Comparison of ENCODE assay signal across 16 mouse cellular contexts in genomic region chr1:138039201-138039600, GRCm38 (mm10).
DNase-seq lines count a peak whose midpoint lies in the region; ATAC-seq and TF ChIP-seq lines count a peak whose summit lies in the region.
"Had no signal": no experiment of that assay in that cellular context is flagged by ENCODE, and none has a peak within 500 bp of the region (broad histone marks: within the 10 kb centered on the region; RNA-seq: fewer than 3 reads in every experiment).

No protein-coding gene starts in this region.

- in situ Hi-C loops in CH12.LX (cut with MboI; ENCODE audit: low pct_ligation_motif_present, low pct_unique_long_range_greater_than_20kb, low sequenced_read_pairs), result loop anchor here (25.0 kb wide), 1 partner anchor 302 kb away; no protein-coding TSS in a partner anchor

- H3K9me3 ChIP-seq in intestine, embryonic 15.5 days, result no peaks in the 10 kb centered on the region
- no peaks in the 10 kb centered on the region for H3K9me3 ChIP-seq in intestine, postnatal 0 days (ENCODE audit: control insufficient read depth)
- peaks cover 2% of the 10 kb centered on the region for H3K9me3 ChIP-seq in CH12.LX (replicated peaks; ENCODE audit: low read length)
- no peaks in the 10 kb centered on the region for H3K9me3 ChIP-seq in forebrain, postnatal 0 days (ENCODE audit: low read length)

- no peak overlapping the region for H3K4me2 ChIP-seq in intestine, embryonic 15.5 days (replicated peaks)
- H3K4me2 ChIP-seq in intestine, postnatal 0 days (replicated peaks; ENCODE audit: low read depth), result no peak overlapping the region
- H3K4me2 ChIP-seq in CH12.LX (ENCODE audit: insufficient read depth, low read depth, poor library complexity, severe bottlenecking), result no peak overlapping the region; the same call in 1 of the 2 replicates
- no peak overlapping the region for H3K4me2 ChIP-seq in forebrain, postnatal 0 days (ENCODE audit: low read depth)
- H3K4me2 ChIP-seq: hindbrain, embryonic 14.5 days had no signal

- peak; percentile 60 for DNase-seq in CH12.LX (ENCODE audit: extremely low read depth)
- peak; percentile 56 for DNase-seq in thymus, postnatal 0 days (ENCODE audit: low spot score)
- no peak for DNase-seq in layer of hippocampus, postnatal 36 days
- DNase-seq in adrenal gland, postnatal 14 days, result no peak
- no peak for DNase-seq in forebrain, postnatal 0 days
- DNase-seq: adrenal gland, adult 8-10 months; cerebellum, adult 11 months; gastrocnemius, postnatal 36 days; kidney, postnatal 4 days; retina, postnatal 1 day had no signal

- H3K27ac ChIP-seq in intestine, embryonic 15.5 days, result no peak overlapping the region
- H3K27ac ChIP-seq in intestine, postnatal 0 days (ENCODE audit: low read depth, low read length), result no peak overlapping the region
- no peak overlapping the region for H3K27ac ChIP-seq in CH12.LX (ENCODE audit: insufficient read depth, low read depth)
- no peak overlapping the region for H3K27ac ChIP-seq in forebrain, postnatal 0 days (ENCODE audit: low read depth, low read length)
- H3K27ac ChIP-seq: hindbrain, embryonic 14.5 days; macrophage had no signal

- H3K27me3 ChIP-seq in intestine, embryonic 15.5 days (replicated peaks), result no peaks in the 10 kb centered on the region
- H3K27me3 ChIP-seq in intestine, postnatal 0 days (replicated peaks; ENCODE audit: control insufficient read depth, insufficient read depth, low read length), result no peaks in the 10 kb centered on the region
- no peaks in the 10 kb centered on the region for H3K27me3 ChIP-seq in CH12.LX (replicated peaks)
- H3K27me3 ChIP-seq in forebrain, postnatal 0 days (ENCODE audit: insufficient read depth, low read length), result no peaks in the 10 kb centered on the region

- 24% methylated on average over 1 of the region's 1 CpGs for WGBS in intestine, embryonic 15.5 days
- WGBS in intestine, postnatal 0 days, result 35% methylated on average over 1 of the region's 1 CpGs
- WGBS in forebrain, postnatal 0 days, result 24% methylated on average over 1 of the region's 1 CpGs

- no peak overlapping the region for H3K9ac ChIP-seq in intestine, embryonic 15.5 days
- no peak overlapping the region for H3K9ac ChIP-seq in intestine, postnatal 0 days (ENCODE audit: low read depth, low read length)
- H3K9ac ChIP-seq in CH12.LX (ENCODE audit: insufficient read depth, low read depth), result no peak overlapping the region
- H3K9ac ChIP-seq in forebrain, postnatal 0 days, result no peak overlapping the region
- H3K9ac ChIP-seq: hindbrain, embryonic 14.5 days had no signal

- no peak overlapping the region for H3K4me3 ChIP-seq in intestine, embryonic 15.5 days (replicated peaks)
- no peak overlapping the region for H3K4me3 ChIP-seq in intestine, postnatal 0 days (ENCODE audit: low read depth, low read length)
- no peak overlapping the region for H3K4me3 ChIP-seq in CH12.LX (replicated peaks in 1 of 3; ENCODE audit: low read depth in 2 of 3, low read length in 2 of 3, poor library complexity in 1 of 3)
- H3K4me3 ChIP-seq in forebrain, postnatal 0 days (ENCODE audit: low read depth, low read length), result no peak overlapping the region

- no peak for TF ChIP-seq RAD21 in CH12.LX (IDR thresholded peaks at IDR 0.05; ENCODE audit: low read depth, low read length)

- no peak for TF ChIP-seq POLR2A in CH12.LX (IDR thresholded peaks at IDR 0.05; ENCODE audit: low read depth, low read length)

- no peaks in the 10 kb centered on the region for H3K79me2 ChIP-seq in CH12.LX (replicated peaks; ENCODE audit: control insufficient read depth, extremely low read depth, insufficient read depth, poor library complexity, severe bottlenecking)

- dilution Hi-C loops in CH12.LX (cut with MboI; ENCODE audit: extremely low pct_ligation_motif_present, extremely low pct_unique_long_range_greater_than_20kb, low sequenced_read_pairs), result no loop called here

- TF ChIP-seq CTCF in intestine, postnatal 0 days (IDR thresholded peaks at IDR 0.05; ENCODE audit: low read depth), result no peak
- no peak for TF ChIP-seq CTCF in CH12.LX (conservative IDR thresholded peaks at IDR 0.05 in 1 of 2, IDR thresholded peaks at IDR 0.05 in 1 of 2; ENCODE audit: low read depth in 2 of 2, low read length in 2 of 2)
- no peak for TF ChIP-seq CTCF in forebrain, postnatal 0 days (IDR thresholded peaks at IDR 0.05; ENCODE audit: low read depth)

- TF ChIP-seq EP300 in CH12.LX (IDR thresholded peaks at IDR 0.05; ENCODE audit: low read length), result no peak

- H3K36me3 ChIP-seq in intestine, embryonic 15.5 days, result no peaks in the 10 kb centered on the region
- H3K36me3 ChIP-seq in intestine, postnatal 0 days (ENCODE audit: control insufficient read depth, insufficient read depth), result no peaks in the 10 kb centered on the region
- no peaks in the 10 kb centered on the region for H3K36me3 ChIP-seq in CH12.LX (replicated peaks in 1 of 2; ENCODE audit: control insufficient read depth in 1 of 2, insufficient read depth in 1 of 2, low read length in 1 of 2)
- H3K36me3 ChIP-seq in forebrain, postnatal 0 days (ENCODE audit: insufficient read depth), result no peaks in the 10 kb centered on the region
- H3K36me3 ChIP-seq: G1E had no signal

- peaks cover 4% of the 10 kb centered on the region; the same call in 1 of the 2 replicates for H3K4me1 ChIP-seq in intestine, embryonic 15.5 days (replicated peaks)
- no peaks in the 10 kb centered on the region for H3K4me1 ChIP-seq in intestine, postnatal 0 days (replicated peaks; ENCODE audit: control insufficient read depth, insufficient read depth, low read length)
- H3K4me1 ChIP-seq in CH12.LX (ENCODE audit: control insufficient read depth in 1 of 2, insufficient read depth in 2 of 2), result peaks cover 14 to 30% of the 10 kb centered on the region in 2 experiments
- H3K4me1 ChIP-seq in forebrain, postnatal 0 days (ENCODE audit: insufficient read depth), result 0 out of 2 replicates have a peak, but pooled peaks cover 2% of the 10 kb centered on the region

- ATAC-seq in intestine, embryonic 15.5 days, result peak; percentile 67
- no peak for ATAC-seq in intestine, postnatal 0 days
- ATAC-seq in granulocyte monocyte progenitor cell, adult 5-6 weeks (replicated peaks; ENCODE audit: poor library complexity, severe bottlenecking), result peak; percentile 98
- no peak for ATAC-seq in forebrain, postnatal 0 days

TF ChIP-seq in CH12.LX, 34 proteins besides CTCF, POLR2A, EP300 and RAD21:
- TF ChIP-seq POLR2AphosphoS2 (IDR thresholded peaks at IDR 0.05; ENCODE audit: low read depth, low read length) (no peak), USF1 (IDR thresholded peaks at IDR 0.05; ENCODE audit: low read depth, low read length) (no peak), JUND (conservative IDR thresholded peaks at IDR 0.05; ENCODE audit: low read depth, low read length) (0 out of 2 replicates have a peak, but pooled peaks have one; percentile 9), MEF2A (IDR thresholded peaks at IDR 0.05; ENCODE audit: borderline replicate concordance, low read depth, low read length) (peak; percentile 57; the same call in 1 of the 2 replicates), ETS1 (conservative IDR thresholded peaks at IDR 0.05; ENCODE audit: low read depth, low read length) (peak; percentile 51; the same call in 1 of the 2 replicates)

Comparison
In these comparisons a context has a peak if more than half of its experiments do, and no peak if none do; other contexts are left out.
1. ATAC-seq: peak in intestine, embryonic 15.5 days (single experiment) and granulocyte monocyte progenitor cell, adult 5-6 weeks (single experiment); none in intestine, postnatal 0 days (single experiment) and forebrain, postnatal 0 days (single experiment).
2. DNase-seq: peak in CH12.LX (single experiment) and thymus, postnatal 0 days (single experiment); none in layer of hippocampus, postnatal 36 days (0 of 2), adrenal gland, postnatal 14 days (single experiment) and forebrain, postnatal 0 days (single experiment).